In the genomic region with DNA sequence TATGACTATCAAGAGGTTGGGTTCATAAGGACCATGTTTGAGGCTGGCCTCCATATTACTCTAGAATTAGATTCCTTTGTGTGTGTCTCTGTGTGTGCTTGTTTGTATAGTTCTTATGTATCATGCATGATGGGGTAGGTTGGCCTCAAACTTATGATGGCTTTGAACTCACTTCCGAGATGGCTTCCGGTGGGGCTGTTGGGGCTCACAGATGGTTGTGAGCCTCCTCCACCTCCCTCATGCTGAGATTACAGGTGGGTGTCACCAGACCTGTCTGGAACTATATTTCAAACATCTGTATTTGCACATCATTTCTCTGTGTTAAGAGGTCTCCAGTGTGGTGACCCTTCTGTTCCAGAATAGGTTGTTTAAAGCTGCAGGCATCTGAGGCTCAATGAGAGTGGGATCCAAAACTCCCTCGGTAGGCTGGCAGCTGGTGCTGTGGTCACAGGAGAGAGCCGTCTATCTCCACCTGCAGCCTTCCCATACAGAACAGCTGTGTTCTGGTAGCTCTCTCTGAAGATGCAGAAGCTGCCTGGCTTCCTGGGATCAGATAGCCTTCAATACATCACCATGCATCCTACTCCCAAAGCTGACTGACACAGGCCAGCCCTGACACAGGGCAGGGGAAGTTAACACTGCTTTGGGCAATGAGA, we compare ENCODE assay signal across 25 mouse cellular contexts. TPM values are rescaled to one million over a fixed set of nuclear protein-coding genes. Genes with fewer than 3 reads are reported as not detected.
A peak's percentile ranks its signal among the peaks of the same experiment; 100 is the strongest.
DNase-seq lines count a peak whose midpoint lies in the region; ATAC-seq and TF ChIP-seq lines count a peak whose summit lies in the region.
"Had no signal": no experiment of that assay in that cellular context is flagged by ENCODE, and none has a peak within 500 bp of the region (broad histone marks: within the 10 kb centered on the region; RNA-seq: fewer than 3 reads in every experiment).

No protein-coding gene starts in this region.

- no peaks in the 10 kb centered on the region for H3K36me3 ChIP-seq in CH12.LX (replicated peaks in 1 of 2; ENCODE audit: control insufficient read depth in 1 of 2, insufficient read depth in 1 of 2, low read length in 1 of 2)
- H3K36me3 ChIP-seq in myocyte (ENCODE audit: control insufficient read depth, insufficient read depth): no peaks in the 10 kb centered on the region
- H3K36me3 ChIP-seq in hindbrain, embryonic 12.5 days: no peaks in the 10 kb centered on the region
- H3K36me3 ChIP-seq: forebrain, embryonic 10.5 days; heart, embryonic 10.5 days; heart, embryonic 13.5 days; hindbrain, embryonic 13.5 days had no signal

- DNase-seq in CH12.LX (ENCODE audit: extremely low read depth) (no peak), MN1 (ENCODE audit: low spot score) (no peak)
- DNase-seq in thymus, postnatal 0 days (ENCODE audit: low spot score): peak; percentile 83
- peak; percentile 58 for DNase-seq in thymus, postnatal 25 days
- DNase-seq in embryo, embryonic 10 days (ENCODE audit: low spot score): no peak
- DNase-seq in gastrocnemius, adult 18-20 months (ENCODE audit: low spot score): no peak
- DNase-seq: adrenal gland, postnatal 10 days; adrenal gland, postnatal 36 days; cerebellum, adult 18-20 months; cerebellum, adult 9-10 months; cerebellum, postnatal 14 days; gastrocnemius, adult 2 months; gastrocnemius, postnatal 25 days; heart, adult 2 months had no signal

- no peak overlapping the region for H3K27ac ChIP-seq in CH12.LX (ENCODE audit: insufficient read depth, low read depth)
- H3K27ac ChIP-seq in hindbrain, embryonic 12.5 days: no peak overlapping the region
- H3K27ac ChIP-seq: forebrain, embryonic 10.5 days; forebrain, embryonic 13.5 days; gastrocnemius, adult 2 months; heart, adult 2 months; heart, embryonic 10.5 days; heart, embryonic 13.5 days; hindbrain, embryonic 13.5 days had no signal

- no peak overlapping the region for H3ac ChIP-seq in myocyte (ENCODE audit: control insufficient read depth, insufficient read length)

- TF ChIP-seq POLR2A in CH12.LX (IDR thresholded peaks at IDR 0.05; ENCODE audit: low read depth, low read length) (no peak), myocyte (IDR thresholded peaks at IDR 0.05; ENCODE audit: insufficient read length, low read depth) (no peak)

- ATAC-seq in hindbrain, embryonic 12.5 days (ENCODE audit: low FRiP score): no peak
- ATAC-seq: CD4-positive, CD25-positive, alpha-beta regulatory T cell, adult 4 months; forebrain, embryonic 13.5 days; forebrain, embryonic 16.5 days; hindbrain, embryonic 16.5 days; Patski had no signal

- H3K9me3 ChIP-seq in CH12.LX (replicated peaks; ENCODE audit: low read length): no peaks in the 10 kb centered on the region
- no peaks in the 10 kb centered on the region for H3K9me3 ChIP-seq in hindbrain, embryonic 12.5 days (replicated peaks)
- H3K9me3 ChIP-seq: forebrain, embryonic 10.5 days; forebrain, embryonic 13.5 days; heart, embryonic 10.5 days; heart, embryonic 13.5 days; hindbrain, embryonic 13.5 days had no signal

- no peak for TF ChIP-seq CTCF in CH12.LX (conservative IDR thresholded peaks at IDR 0.05 in 1 of 2, IDR thresholded peaks at IDR 0.05 in 1 of 2; ENCODE audit: low read depth in 2 of 2, low read length in 2 of 2)

- WGBS in hindbrain, embryonic 12.5 days: 82% methylated on average over 4 of the region's 4 CpGs

- H3K4me2 ChIP-seq in CH12.LX (ENCODE audit: insufficient read depth, low read depth, poor library complexity, severe bottlenecking): no peak overlapping the region
- H3K4me2 ChIP-seq in myocyte (ENCODE audit: low read depth): no peak overlapping the region
- H3K4me2 ChIP-seq in hindbrain, embryonic 12.5 days (replicated peaks): no peak overlapping the region
- H3K4me2 ChIP-seq: forebrain, embryonic 13.5 days; heart, embryonic 13.5 days; hindbrain, embryonic 13.5 days had no signal

- H3K4me1 ChIP-seq in CH12.LX (ENCODE audit: control insufficient read depth in 1 of 2, insufficient read depth in 2 of 2): peaks cover 12 to 22% of the 10 kb centered on the region in 2 experiments
- peaks cover 7% of the 10 kb centered on the region for H3K4me1 ChIP-seq in hindbrain, embryonic 12.5 days
- H3K4me1 ChIP-seq: forebrain, embryonic 13.5 days had no signal

- H3K27me3 ChIP-seq in CH12.LX (replicated peaks) (no peaks in the 10 kb centered on the region), myocyte (ENCODE audit: control insufficient read depth, insufficient read depth, insufficient read length) (no peaks in the 10 kb centered on the region)
- H3K27me3 ChIP-seq in hindbrain, embryonic 12.5 days: no peaks in the 10 kb centered on the region
- H3K27me3 ChIP-seq: forebrain, embryonic 13.5 days; heart, embryonic 13.5 days; hindbrain, embryonic 13.5 days; Patski had no signal

- no peak for TF ChIP-seq EP300 in CH12.LX (IDR thresholded peaks at IDR 0.05; ENCODE audit: low read length)

- in situ Hi-C loops in CH12.LX (cut with MboI; ENCODE audit: low pct_ligation_motif_present, low pct_unique_long_range_greater_than_20kb, low sequenced_read_pairs): no loop called here

- H3K79me2 ChIP-seq in CH12.LX (replicated peaks; ENCODE audit: control insufficient read depth, extremely low read depth, insufficient read depth, poor library complexity, severe bottlenecking): no peaks in the 10 kb centered on the region
- H3K79me2 ChIP-seq in myocyte (ENCODE audit: control insufficient read depth, insufficient read depth): no peaks in the 10 kb centered on the region

- dilution Hi-C loops in CH12.LX (cut with MboI; ENCODE audit: extremely low pct_ligation_motif_present, extremely low pct_unique_long_range_greater_than_20kb, low sequenced_read_pairs): no loop called here

- no peak overlapping the region for H3K9ac ChIP-seq in CH12.LX (ENCODE audit: insufficient read depth, low read depth)
- H3K9ac ChIP-seq in hindbrain, embryonic 12.5 days: no peak overlapping the region
- H3K9ac ChIP-seq: forebrain, embryonic 13.5 days; heart, embryonic 13.5 days; hindbrain, embryonic 13.5 days had no signal

- no peak for TF ChIP-seq RAD21 in CH12.LX (IDR thresholded peaks at IDR 0.05; ENCODE audit: low read depth, low read length)

- no peak overlapping the region for H3K4me3 ChIP-seq in CH12.LX (replicated peaks in 1 of 3; ENCODE audit: low read depth in 2 of 3, low read length in 2 of 3, poor library complexity in 1 of 3)
- no peak overlapping the region for H3K4me3 ChIP-seq in myocyte
- H3K4me3 ChIP-seq in hindbrain, embryonic 12.5 days: no peak overlapping the region
- H3K4me3 ChIP-seq: forebrain, embryonic 10.5 days; forebrain, embryonic 13.5 days; gastrocnemius, adult 2 months; heart, adult 2 months; heart, embryonic 10.5 days; heart, embryonic 13.5 days; hindbrain, embryonic 13.5 days had no signal

TF ChIP-seq in CH12.LX, 34 proteins besides CTCF, POLR2A, EP300 and RAD21:
- TF ChIP-seq PAX5 (IDR thresholded peaks at IDR 0.05; ENCODE audit: low read length) (no peak), TCF12 (IDR thresholded peaks at IDR 0.05; ENCODE audit: low read depth, low read length) (0 out of 2 replicates have a peak, but pooled peaks have one; percentile 38)
TF ChIP-seq in CH12.LX: peak in this region for 1.

TF ChIP-seq in myocyte, 11 proteins besides CTCF, POLR2A, EP300 and RAD21:
- TF ChIP-seq SRF (IDR thresholded peaks at IDR 0.05; ENCODE audit: control insufficient read depth, insufficient read length, low read depth) (no peak), MYOD1 (IDR thresholded peaks at IDR 0.05; ENCODE audit: control insufficient read depth in 1 of 3, insufficient read length in 2 of 3, low read depth in 2 of 3) (peak in 2 of 3 experiments; percentile 79 to 80), MYOG (IDR thresholded peaks at IDR 0.05; ENCODE audit: control insufficient read depth in 1 of 3, insufficient read depth in 1 of 3, insufficient read length in 2 of 3, low read depth in 2 of 3) (peak in 2 of 3 experiments; percentile 45 to 74)

RNA-seq across cellular contexts. Expression of a gene that starts 18.6 kb away (rescaled TPM):
- 189 and 263 TPM in 2 replicates for total RNA-seq in CH12.LX (2012; rRNA removed)
- 281 and 312 TPM in 2 replicates for total RNA-seq in CH12.LX (2014; rRNA removed)
- 341 and 343 TPM in 2 replicates for polyA plus RNA-seq in CH12.LX (2012; ENCODE audit: insufficient read length, low read depth)
- 92.9 TPM for polyA plus RNA-seq in myocyte (2012; fragmentation: generic; extraction: Trizol)
- polyA plus RNA-seq in thymus, postnatal 0 days (2015; fragmentation: Nextera tagmentation; extraction: Ambion mirVana): 129 TPM in 2 replicates
- 101 and 110 TPM in 2 replicates for polyA plus RNA-seq in hindbrain, embryonic 12.5 days (2016; fragmentation: Nextera tagmentation; extraction: Ambion mirVana)
- 100 to 1,000 TPM; 205 to 250 TPM for total RNA-seq in gastrocnemius, adult 18-20 months (2021)

Comparison
In these comparisons a context has a peak if more than half of its experiments do, and no peak if none do; other contexts are left out.
1. DNase-seq: peak in thymus, postnatal 0 days (single experiment) and thymus, postnatal 25 days (single experiment); none in CH12.LX (single experiment), embryo, embryonic 10 days (single experiment), MN1 (single experiment) and gastrocnemius, adult 18-20 months (single experiment).